Mouse (Mus musculus) frontal cortex, postnatal 25 days (tissue): ENCODE data around the gene Tjp2.

ENCODE experiments used
- DNase-seq, 2 experiments: peaks; one replicate each; pipeline ENCODE4 v3.0.0; 2022; ENCODE audit warnings: low spot score in 2 of 2

The Tjp2 gene

DNA sequence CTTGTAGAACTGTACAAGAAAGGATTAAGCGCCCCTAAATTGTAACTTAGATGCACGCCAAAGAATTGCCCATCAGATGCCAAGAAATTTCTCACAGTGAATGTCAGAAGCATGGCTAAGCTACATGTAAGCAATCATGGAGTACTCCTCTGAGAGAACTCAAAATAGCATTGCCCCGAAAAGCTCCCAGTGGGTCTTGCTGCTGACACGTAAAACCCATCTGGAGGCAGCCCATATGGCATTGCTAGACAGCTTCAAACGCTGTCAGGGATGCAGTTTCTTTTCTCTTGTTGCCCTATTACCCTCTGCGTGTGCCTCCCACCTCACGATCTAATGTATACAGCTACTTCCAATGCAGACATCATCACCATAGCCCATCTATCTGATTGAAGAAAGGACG lies 166.0 kb downstream of the Tjp2 start:
- no peak for DNase-seq

DNA sequence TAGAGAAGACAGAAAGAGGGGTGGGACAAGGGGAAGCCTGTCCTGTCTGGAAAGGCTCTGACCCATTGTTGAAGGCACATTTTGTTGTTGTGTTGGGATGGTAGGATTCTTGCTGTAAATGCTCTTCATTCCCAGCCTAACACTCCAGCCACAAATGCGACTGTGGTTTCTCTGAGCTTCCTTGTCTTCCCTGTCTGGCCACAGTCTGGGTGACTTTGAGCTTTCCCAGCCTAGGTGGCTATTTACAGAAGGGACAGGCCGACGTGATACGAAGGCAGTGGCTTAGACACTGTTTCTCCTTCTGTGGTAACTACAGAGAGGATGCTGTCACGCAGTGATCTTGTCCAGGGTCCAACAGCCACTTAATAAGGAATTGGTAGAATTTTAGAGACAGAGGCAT lies 166.8 kb downstream of the Tjp2 start:
- no peak for DNase-seq

DNA sequence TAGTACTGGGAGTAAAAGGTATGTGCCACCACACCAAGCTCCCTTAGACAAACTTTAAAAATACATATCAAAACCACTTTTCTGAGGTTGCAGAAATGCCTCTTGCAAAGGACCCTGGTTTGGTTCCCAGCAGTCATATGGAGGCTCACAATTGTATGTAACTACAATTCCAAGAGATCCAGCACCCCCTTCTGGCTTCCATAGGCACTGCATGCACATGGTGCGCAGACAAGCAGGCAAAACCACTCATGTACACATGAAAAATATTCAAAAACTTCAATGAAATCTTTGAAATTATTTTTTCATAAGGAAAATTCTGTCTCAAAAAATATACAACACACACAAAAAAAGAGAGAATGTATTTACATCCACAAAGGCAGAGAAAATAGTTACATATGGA lies 167.9 kb downstream of the Tjp2 start:
- no peak for DNase-seq

DNA sequence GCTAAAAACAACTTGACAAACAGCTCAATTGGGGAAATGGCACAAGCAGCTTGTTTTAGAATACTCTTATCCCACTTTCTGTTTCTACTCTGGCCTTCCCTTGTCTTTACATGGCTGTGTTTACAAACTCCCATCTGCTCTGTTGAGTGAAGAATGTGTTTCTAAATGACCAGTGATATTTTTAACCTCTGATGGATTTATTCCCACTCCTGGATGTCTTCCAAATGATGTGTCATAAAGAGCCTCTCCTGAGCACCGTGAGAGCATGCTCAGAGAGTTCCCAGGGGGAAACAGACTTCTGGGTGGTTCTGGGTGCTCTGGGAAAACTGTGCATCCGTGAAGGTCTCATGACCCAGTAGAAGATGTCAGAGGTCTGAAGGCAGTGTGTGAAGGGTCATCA lies 169.9 kb downstream of the Tjp2 start:
- DNase-seq: no peak

DNA sequence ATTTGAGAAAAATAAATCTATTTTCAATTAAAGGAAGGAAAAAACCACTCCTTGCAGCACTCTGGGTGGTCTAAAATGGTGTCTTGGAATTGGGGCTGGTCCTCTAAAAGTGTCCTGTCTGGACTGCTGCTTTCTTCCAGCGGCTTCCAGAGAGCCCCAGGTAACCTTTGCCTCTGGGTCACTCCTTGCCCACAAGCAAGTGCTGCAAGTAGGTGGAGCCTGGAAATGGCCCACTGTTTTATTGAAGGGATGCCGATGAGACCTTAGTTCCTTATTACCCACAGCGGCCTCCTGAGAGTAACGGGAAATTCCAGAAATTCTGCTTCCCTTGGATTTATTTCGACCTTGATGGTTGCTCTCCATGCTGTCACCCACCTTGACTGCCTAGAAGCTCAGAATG lies 170.6 kb downstream of the Tjp2 start:
- DNase-seq: no peak

DNA sequence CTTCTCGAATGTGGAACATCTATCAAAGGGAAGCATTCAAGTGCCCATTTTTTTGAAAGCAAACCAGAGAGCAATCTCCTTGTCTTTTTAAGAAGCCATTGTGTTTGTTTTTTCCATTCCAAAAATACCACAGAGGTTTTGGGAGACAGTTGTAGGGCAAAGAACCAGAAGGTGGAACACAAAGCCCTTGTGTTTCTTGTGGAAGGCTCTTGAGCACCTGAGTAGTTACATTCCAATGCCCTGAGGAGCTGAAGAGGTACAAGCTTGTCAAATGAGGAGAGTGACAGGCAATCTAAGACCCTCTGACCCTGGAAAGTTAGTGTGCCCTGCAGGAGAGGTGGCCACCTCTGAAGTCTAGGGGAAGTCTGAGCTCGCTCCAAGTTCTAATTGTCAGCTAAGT lies 174.3 kb downstream of the Tjp2 start:
- DNase-seq: no peak

DNA sequence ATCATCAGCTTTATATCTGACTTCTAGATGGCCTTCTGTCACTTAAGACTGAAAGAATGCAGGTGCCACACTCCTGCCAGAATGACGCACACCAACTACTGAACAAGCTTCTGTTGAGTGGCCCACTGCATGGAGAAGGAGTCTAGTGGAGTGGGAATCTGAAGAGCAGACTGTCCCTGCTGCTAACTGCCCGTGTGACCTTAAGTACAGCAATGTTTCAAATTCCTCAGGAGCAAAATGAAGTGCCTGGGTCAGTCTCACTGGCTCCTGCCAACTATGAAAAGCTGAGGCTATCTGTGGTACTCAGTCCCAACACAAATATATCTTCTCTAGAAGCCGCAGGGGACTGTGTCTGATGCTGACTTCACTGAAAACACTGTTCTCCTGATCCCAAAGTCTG lies 175.5 kb downstream of the Tjp2 start:
- DNase-seq: no peak

DNA sequence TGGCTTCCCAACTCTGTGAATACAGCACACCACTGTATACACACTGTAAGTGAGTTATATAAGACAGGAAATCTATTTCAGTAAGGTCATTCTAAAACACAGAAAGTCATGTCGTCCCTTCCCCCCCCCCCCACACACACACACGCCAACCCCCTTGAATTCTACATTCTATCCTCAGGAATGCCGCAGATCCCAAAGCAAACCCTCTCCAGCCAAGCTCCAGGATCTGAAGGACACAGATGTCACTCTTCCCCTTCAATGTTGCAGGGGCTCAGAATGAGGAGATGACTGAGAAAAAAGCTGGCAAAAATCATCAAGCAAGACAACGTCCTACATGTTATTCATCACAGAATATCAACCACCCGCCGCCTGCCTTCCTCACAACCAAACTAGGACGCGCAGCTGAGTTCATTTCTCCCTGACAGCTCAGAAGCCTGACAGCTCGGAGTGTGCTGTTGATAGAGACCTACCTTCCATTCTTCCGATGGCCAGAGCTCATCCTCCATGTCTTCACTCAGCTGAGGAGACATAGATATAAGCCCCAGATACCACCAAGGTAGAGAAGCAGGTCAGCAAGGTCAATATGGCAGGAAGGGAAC lies 178.3 kb downstream of the Tjp2 start:
- no peak for DNase-seq
